Mouse (Mus musculus) testis, adult 2 months (tissue): ENCODE data around the gene H2-Oa.

Experiments used
- CTCF ChIP-seq: fragments of 200-500 bp; IDR thresholded peaks from 2 replicates; pipeline ENCODE4 v1.5.1; 2012; ENCODE audit warnings: low read depth, mild to moderate bottlenecking, inconsistent platforms, low read length, moderate library complexity; ENCODE audit not compliant: control insufficient read depth, insufficient read depth, insufficient replicate concordance
- POLR2A ChIP-seq: fragments of 200-500 bp; IDR thresholded peaks from 2 replicates; pipeline ENCODE4 v1.6.1; 2012; ENCODE audit warnings: low read depth, mild to moderate bottlenecking, inconsistent platforms, low read length, moderate library complexity; ENCODE audit not compliant: control insufficient read depth

- TF ChIP-seq CTCF (no peak), POLR2A (no peak)
Measured at GRCm38 (mm10) chr17:34099531-34099930, 7.4 kb downstream of the H2-Oa start.
